Mouse (Mus musculus) c-Kit-positive CD71-negative TER-119-negative erythroid progenitor cells, embryonic 14.5 days (primary cell): ENCODE measurements around the gene Taar7a.

ENCODE experiments used
- DNase-seq: peaks from one replicate; pipeline ENCODE4 v3.0.0-alpha.2; 2013; ENCODE audit warnings: low read depth

The Taar7a gene

DNA sequence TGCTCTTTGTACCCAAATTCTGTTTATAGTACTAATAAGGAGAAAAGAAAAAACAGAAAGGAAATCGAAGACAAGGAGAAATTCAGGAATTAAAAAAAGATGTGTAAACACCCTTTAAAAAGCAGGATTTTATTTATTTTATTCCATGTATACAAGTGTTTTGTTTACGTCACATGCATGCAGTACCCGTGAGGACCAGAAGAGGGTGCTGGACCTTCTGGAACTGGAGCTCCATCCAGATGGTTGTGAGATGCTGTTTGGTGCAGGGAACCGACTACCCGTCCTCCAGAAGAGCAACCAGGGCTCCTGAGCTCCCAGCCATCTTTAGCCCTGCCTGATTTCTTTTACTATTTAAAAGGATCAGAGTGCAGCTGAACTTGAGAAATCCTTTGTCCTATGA is 50.8 kb downstream of the Taar7a start:
- DNase-seq = peak; percentile 12
